Mouse (Mus musculus): Measurements from ENCODE around the gene Atrip. TPM values are rescaled to one million over a fixed set of nuclear protein-coding genes. Genes with fewer than 3 reads are reported as not detected.

The Atrip gene
- 5.8 and 10.2 TPM in 2 replicates for polyA plus RNA-seq (2011; ENCODE audit: insufficient read depth, insufficient read length, low replicate concordance, missing spikeins)

DNA sequence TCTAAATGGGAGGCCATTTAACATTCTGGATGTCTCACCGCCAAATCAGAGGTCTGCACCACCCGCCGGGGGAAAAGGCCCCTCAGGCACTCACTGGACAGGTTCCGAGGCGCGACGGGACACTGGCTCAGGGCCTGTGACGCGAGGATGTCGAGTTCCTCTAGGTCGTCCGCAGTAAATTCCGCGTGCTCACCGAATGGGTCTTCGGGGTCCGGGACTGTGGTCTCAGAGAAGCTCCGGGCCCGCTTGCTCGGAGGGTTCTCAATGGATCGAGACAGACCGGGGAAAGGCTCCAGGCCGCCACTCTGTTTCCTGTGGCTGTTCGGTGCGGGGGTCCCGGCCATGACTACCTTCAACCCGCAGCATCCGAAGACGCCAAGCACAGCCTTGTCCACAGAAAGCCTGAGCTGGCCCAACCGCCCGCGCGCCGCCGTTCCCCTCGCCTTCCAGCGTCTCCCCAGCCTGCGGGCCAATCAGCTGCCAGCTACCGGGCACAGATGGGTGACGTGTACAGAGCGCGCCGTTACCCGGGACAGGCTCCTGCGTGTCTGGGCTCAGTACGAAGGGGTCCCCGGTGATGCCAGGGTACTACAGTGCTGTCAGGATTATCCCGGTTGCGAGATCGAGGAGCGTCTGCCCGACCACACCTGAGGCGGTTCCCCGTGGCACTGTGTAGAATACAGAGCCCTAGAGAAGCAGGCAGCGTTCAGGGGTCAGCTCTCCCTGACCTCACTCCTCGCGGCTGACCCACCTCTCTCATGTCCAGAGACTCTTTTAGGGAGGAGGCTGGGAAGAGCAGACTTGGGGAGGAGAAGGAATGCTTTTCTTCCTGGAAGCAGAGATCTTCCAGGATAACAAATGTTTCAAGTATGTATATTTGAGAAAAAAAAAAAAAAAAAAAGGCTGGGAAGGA lies at the start of gene Atrip:
Atrip (minus strand) TSS at position 464 of the 913 bp plus-strand sequence.
- TF ChIP-seq POLR2A (IDR thresholded peaks at IDR 0.05; ENCODE audit: borderline replicate concordance, control insufficient read depth, low read depth, low read length) (peak; percentile 75; the same call in 1 of the 2 replicates), CTCF (IDR thresholded peaks at IDR 0.05; ENCODE audit: control insufficient read depth, insufficient read depth, low read length) (no peak)
- under 1% methylated on average over 57 of the region's 57 CpGs for WGBS

DNA sequence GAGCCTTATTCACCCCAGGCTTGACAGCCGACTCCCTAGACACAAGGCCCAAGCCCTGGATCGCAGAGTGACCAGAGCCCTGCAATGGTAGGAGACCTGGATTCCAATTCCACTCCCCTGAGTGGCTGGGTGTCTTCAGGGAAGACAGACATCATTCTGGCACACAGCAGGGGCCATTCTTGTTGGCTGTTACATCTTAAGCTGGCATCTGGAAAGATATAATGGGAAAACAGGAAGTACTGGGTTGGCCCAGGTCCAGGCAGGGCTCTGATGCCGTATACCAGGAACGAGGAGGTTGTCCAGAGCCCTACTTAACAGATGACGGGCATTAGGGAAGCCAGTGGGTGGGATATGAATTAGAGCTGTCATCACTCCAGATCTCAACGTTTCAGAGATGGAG lies 49.3 kb upstream of the Atrip start:
- H3K4me1 ChIP-seq (ENCODE audit: control insufficient read depth, insufficient read depth, low read length), result no peaks in the 10 kb centered on the region
- no peak overlapping the region for H3K4me3 ChIP-seq (replicated peaks; ENCODE audit: control insufficient read depth, low read depth, low read length)
- no peak for TF ChIP-seq POLR2A (IDR thresholded peaks at IDR 0.05; ENCODE audit: borderline replicate concordance, control insufficient read depth, low read depth, low read length)
- TF ChIP-seq CTCF (IDR thresholded peaks at IDR 0.05; ENCODE audit: control insufficient read depth, insufficient read depth, low read length), result no peak
- WGBS, result 29% methylated on average over 6 of the region's 6 CpGs
- no peak overlapping the region for H3K27ac ChIP-seq (ENCODE audit: control insufficient read depth, insufficient read depth, low read depth, low read length, poor library complexity)

More for the DNA sequence above, at the start of gene Atrip:
- peak within 1 kb of the TSS; percentile 84 for H3K27ac ChIP-seq (ENCODE audit: control insufficient read depth, insufficient read depth, low read depth, low read length, poor library complexity)
- H3K4me1 ChIP-seq (ENCODE audit: control insufficient read depth, insufficient read depth, low read length), result peaks cover 4% of the 10 kb centered on the region; the same call in 1 of the 2 replicates
- peak within 1 kb of the TSS; percentile 86 for H3K4me3 ChIP-seq (replicated peaks; ENCODE audit: control insufficient read depth, low read depth, low read length)

DNA sequence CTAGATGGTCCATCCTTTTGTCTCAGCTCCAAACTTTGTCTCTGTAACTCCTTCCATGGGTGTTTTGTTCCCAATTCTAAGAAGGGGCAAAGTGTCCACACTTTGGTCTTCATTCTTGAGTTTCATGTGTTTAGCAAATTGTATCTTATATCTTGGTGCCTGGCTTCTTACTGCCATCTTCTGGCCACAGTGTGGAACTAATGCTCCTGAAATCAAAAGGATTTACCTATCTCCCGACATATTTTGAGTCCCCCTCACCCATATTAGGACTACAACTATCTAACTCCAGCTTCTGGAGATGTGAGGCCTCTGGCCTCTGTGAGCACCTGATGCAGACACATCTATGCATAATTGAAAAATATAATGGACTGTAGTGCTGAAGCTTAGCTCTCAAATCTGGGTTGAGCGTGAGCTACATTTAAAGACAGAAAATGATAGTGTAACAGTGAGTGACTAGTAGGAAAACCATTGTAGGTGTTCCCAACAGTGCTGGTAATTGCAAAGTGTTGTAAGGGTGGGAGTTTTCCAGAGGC lies 48.7 kb upstream of the Atrip start:
- no peaks in the 10 kb centered on the region for H3K4me1 ChIP-seq (ENCODE audit: control insufficient read depth, insufficient read depth, low read length)
- no peak for TF ChIP-seq CTCF (IDR thresholded peaks at IDR 0.05; ENCODE audit: control insufficient read depth, insufficient read depth, low read length)
- TF ChIP-seq POLR2A (IDR thresholded peaks at IDR 0.05; ENCODE audit: borderline replicate concordance, control insufficient read depth, low read depth, low read length), result no peak
- WGBS, result 40% methylated on average over 2 of the region's 2 CpGs
- no peak overlapping the region for H3K27ac ChIP-seq (ENCODE audit: control insufficient read depth, insufficient read depth, low read depth, low read length, poor library complexity)
- H3K4me3 ChIP-seq (replicated peaks; ENCODE audit: control insufficient read depth, low read depth, low read length), result no peak overlapping the region

DNA sequence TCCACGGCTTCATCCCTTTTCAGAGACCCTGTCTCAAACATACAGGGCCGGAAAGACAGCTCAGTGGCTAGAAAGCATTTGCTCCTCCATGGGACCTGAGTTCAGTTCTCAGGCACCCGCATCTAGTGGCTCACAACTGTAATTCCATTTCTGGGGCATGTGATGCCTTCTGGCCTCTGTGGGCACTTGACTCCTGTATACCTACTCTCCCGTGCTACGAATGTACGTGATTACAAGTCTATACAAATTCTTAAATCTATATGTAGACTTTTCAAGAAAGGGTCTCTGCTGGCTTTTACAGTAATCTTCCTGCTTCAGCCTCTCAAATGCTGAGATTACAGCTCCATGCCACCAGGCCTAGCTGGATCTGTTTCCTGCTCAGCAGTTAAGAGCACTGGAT lies 47.0 kb upstream of the Atrip start:
- Histone ChIP-seq H3K27ac (ENCODE audit: control insufficient read depth, insufficient read depth, low read depth, low read length, poor library complexity) (no peak overlapping the region), H3K4me1 (ENCODE audit: control insufficient read depth, insufficient read depth, low read length) (no peaks in the 10 kb centered on the region), H3K4me3 (replicated peaks; ENCODE audit: control insufficient read depth, low read depth, low read length) (no peak overlapping the region)
- TF ChIP-seq CTCF (IDR thresholded peaks at IDR 0.05; ENCODE audit: control insufficient read depth, insufficient read depth, low read length) (no peak), POLR2A (IDR thresholded peaks at IDR 0.05; ENCODE audit: borderline replicate concordance, control insufficient read depth, low read depth, low read length) (no peak)
- 86% methylated on average over 6 of the region's 6 CpGs for whole genome bisulfite sequencing

DNA sequence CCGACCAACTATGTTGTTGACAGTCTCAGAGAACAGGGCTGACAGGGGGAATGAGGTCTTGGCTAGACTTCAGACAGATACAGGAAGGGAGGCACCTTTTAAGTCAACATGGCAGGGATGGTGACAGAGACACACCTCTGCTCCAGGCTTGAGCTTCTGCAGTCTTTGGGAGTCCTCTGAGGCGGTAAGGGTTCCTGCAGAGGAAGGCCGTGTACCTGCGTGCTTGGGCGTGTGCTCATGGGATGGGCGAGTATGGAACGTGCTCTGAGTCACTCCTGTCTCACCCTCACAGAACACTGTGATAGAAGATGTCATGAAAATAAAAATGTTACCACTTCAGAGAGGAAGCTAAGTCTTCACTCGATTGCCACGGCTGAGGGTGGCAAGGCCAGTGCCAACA lies 45.6 kb upstream of the Atrip start:
- TF ChIP-seq POLR2A (IDR thresholded peaks at IDR 0.05; ENCODE audit: borderline replicate concordance, control insufficient read depth, low read depth, low read length) (no peak), CTCF (IDR thresholded peaks at IDR 0.05; ENCODE audit: control insufficient read depth, insufficient read depth, low read length) (no peak)
- WGBS, result 81% methylated on average over 9 of the region's 9 CpGs

DNA sequence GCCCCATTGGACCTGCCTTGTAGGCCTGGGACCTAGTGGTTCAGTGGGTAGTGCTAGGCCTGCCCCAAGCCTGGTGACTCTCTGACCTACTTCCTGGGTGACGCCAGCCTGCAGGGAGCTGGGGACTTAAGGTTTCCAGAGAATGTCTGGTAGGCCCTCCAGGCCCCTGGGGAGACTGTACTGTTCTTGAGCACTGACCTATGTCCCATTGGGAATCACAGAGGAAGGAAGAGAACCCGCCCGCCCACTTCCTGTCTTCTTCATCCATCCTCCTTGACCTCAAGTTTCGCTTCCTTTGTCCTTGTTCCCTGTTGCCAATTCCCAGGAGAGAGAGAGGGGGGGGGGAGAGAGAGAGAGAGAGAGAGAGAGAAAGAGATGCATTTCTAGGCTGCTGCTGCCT lies 44.2 kb upstream of the Atrip start:
- TF ChIP-seq CTCF (IDR thresholded peaks at IDR 0.05; ENCODE audit: control insufficient read depth, insufficient read depth, low read length) (no peak), POLR2A (IDR thresholded peaks at IDR 0.05; ENCODE audit: borderline replicate concordance, control insufficient read depth, low read depth, low read length) (no peak)
- no peaks in the 10 kb centered on the region for H3K4me1 ChIP-seq (ENCODE audit: control insufficient read depth, insufficient read depth, low read length)
- H3K4me3 ChIP-seq (replicated peaks; ENCODE audit: control insufficient read depth, low read depth, low read length), result no peak overlapping the region
- H3K27ac ChIP-seq (ENCODE audit: control insufficient read depth, insufficient read depth, low read depth, low read length, poor library complexity), result no peak overlapping the region
- WGBS, result 54% methylated on average over 4 of the region's 4 CpGs

More for the DNA sequence above, 45.6 kb upstream of the Atrip start:
- Histone ChIP-seq H3K4me3 (replicated peaks; ENCODE audit: control insufficient read depth, low read depth, low read length) (no peak overlapping the region), H3K4me1 (ENCODE audit: control insufficient read depth, insufficient read depth, low read length) (no peaks in the 10 kb centered on the region), H3K27ac (ENCODE audit: control insufficient read depth, insufficient read depth, low read depth, low read length, poor library complexity) (no peak overlapping the region)

DNA sequence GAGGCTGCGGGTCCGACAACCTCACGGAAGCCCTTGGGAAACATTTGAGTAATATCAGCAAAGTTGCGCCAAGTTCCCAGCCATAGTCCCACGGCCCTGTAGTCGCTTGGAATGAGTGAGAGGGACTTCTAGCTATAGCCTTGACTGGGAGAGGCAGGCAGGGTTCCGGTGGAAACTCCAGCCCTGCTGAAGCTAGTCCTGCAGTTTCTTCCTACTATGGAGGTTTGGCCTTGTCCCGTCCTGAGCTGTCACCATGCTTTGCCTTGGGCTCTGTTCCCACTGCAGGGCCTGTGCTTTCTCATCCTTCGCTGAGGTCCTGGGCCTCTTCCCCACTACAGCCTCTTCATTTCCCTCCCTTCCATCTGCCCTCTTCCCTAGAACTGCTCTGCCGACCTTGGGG lies 42.3 kb upstream of the Atrip start:
- Histone ChIP-seq H3K4me3 (replicated peaks; ENCODE audit: control insufficient read depth, low read depth, low read length) (no peak overlapping the region), H3K27ac (ENCODE audit: control insufficient read depth, insufficient read depth, low read depth, low read length, poor library complexity) (no peak overlapping the region), H3K4me1 (ENCODE audit: control insufficient read depth, insufficient read depth, low read length) (no peaks in the 10 kb centered on the region)
- 79% methylated on average over 10 of the region's 10 CpGs for WGBS
- TF ChIP-seq POLR2A (IDR thresholded peaks at IDR 0.05; ENCODE audit: borderline replicate concordance, control insufficient read depth, low read depth, low read length) (no peak), CTCF (IDR thresholded peaks at IDR 0.05; ENCODE audit: control insufficient read depth, insufficient read depth, low read length) (no peak)

DNA sequence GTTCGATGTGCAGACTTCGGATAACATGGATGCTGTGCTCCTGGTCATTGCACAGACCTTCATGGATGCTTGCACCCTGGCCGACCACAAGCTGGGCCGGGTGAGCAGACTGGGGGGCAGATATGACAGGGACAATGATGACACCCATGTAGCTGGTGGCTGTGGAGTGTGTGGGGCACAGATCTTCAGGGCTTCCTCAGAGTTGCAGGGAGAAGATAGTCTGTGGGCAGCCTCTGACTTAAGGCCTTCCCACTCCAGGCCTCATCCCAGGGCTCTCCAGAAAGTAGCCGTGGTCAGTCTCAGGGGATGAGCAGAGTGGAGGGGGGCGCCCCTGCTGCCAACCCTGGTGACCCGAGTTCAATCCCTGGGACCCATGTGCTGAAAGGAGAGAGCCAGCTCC lies 40.9 kb upstream of the Atrip start:
- no peak for TF ChIP-seq POLR2A (IDR thresholded peaks at IDR 0.05; ENCODE audit: borderline replicate concordance, control insufficient read depth, low read depth, low read length)
- no peak for TF ChIP-seq CTCF (IDR thresholded peaks at IDR 0.05; ENCODE audit: control insufficient read depth, insufficient read depth, low read length)
- WGBS, result 84% methylated on average over 7 of the region's 7 CpGs
- no peaks in the 10 kb centered on the region for H3K4me1 ChIP-seq (ENCODE audit: control insufficient read depth, insufficient read depth, low read length)
- H3K4me3 ChIP-seq (replicated peaks; ENCODE audit: control insufficient read depth, low read depth, low read length), result no peak overlapping the region
- H3K27ac ChIP-seq (ENCODE audit: control insufficient read depth, insufficient read depth, low read depth, low read length, poor library complexity), result no peak overlapping the region

Measured in bone marrow, adult 2 months (tissue).